Mouse (Mus musculus) stomach, embryonic 14.5 days (tissue): ENCODE measurements at regions not wholly inside any gene's neighbourhood (a gene's known extent, or its start where the extent isn't known, plus 50 kb on each side); places are given as distances from the start of the nearest gene placed in this dataset.

Source experiments
- ATAC-seq: fragments of 200-750 bp; cut with Nextera tagmentation; 2 replicates; pipeline ENCODE4 v1.8.0; 2017; ENCODE audit warnings: low read depth, moderate TSS enrichment; ENCODE audit not compliant: insufficient number of reproducible peaks, insufficient read depth, low FRiP score
- H3K27ac ChIP-seq: fragments of 300-500 bp; sonication (generic); 2 replicates; pipeline ENCODE4 v1.5.1; 2014; ENCODE audit warnings: mild to moderate bottlenecking, low read length, moderate library complexity, mixed read lengths
- H3K27me3 ChIP-seq: fragments of 300-500 bp; sonication (generic); 2 replicates; pipeline ENCODE4 v1.6.1; 2014; ENCODE audit warnings: low read length, control low read depth, mixed read lengths; ENCODE audit not compliant: control insufficient read depth, insufficient read depth
- H3K36me3 ChIP-seq: fragments of 300-500 bp; sonication (generic); 2 replicates; pipeline ENCODE4 v1.6.1; 2014; ENCODE audit warnings: mild to moderate bottlenecking, control low read depth, low read length, moderate library complexity, mixed read lengths; ENCODE audit not compliant: control insufficient read depth, insufficient read depth
- H3K4me1 ChIP-seq: fragments of 300-500 bp; sonication (generic); 2 replicates; pipeline ENCODE4 v1.6.1; 2014; ENCODE audit warnings: low read length, control low read depth, mixed read lengths; ENCODE audit not compliant: control insufficient read depth, insufficient read depth
- H3K4me2 ChIP-seq: fragments of 300-500 bp; sonication (generic); replicated peaks from 2 replicates; pipeline ENCODE4 v1.6.1; 2014; ENCODE audit warnings: low read depth, low read length, control low read depth
- H3K4me3 ChIP-seq: fragments of 300-500 bp; sonication (generic); 2 replicates; pipeline ENCODE4 v1.5.1; 2014; ENCODE audit warnings: low read depth, low read length, control low read depth
- H3K9ac ChIP-seq: fragments of 300-500 bp; sonication (generic); replicated peaks from 2 replicates; pipeline ENCODE4 v1.6.1; 2014; ENCODE audit warnings: low read depth, mild to moderate bottlenecking, control low read depth, low read length, moderate library complexity, mixed read lengths
- H3K9me3 ChIP-seq: fragments of 300-500 bp; sonication (generic); 2 replicates; pipeline ENCODE4 v1.6.1; 2016; ENCODE audit warnings: low read depth, low read length, control low read depth; ENCODE audit not compliant: control insufficient read depth
- WGBS: fragments of 180-500 bp; shearing (Covaris S2); extraction: QIAGEN DNeasy Blood & Tissue Kit; methylation state at CpG from one replicate; pipeline ENCODE4 v1.1.7; 2014; 5-methylcytosine and 5-hydroxymethylcytosine counted together

DNA sequence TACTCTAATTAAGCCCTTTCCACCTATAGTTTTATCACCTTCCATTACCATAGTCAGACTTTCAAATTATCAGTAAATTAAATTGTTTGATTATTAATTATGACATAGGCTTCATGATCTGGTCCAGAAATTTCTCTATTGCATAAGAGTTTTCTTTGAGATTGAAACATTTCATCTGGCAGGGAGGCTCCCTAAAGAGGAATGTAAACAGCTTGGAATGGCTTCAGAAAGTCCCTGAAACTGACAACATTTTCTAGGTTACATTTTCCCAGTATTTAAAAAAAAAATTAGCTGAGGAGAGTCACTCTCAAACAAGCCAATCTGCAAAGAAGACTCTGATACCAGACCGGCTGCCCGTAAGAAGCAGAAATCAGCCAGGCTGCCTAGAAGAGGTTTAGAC is 1172.6 kb upstream of the Lrrc6 start:
- Histone ChIP-seq H3K9ac (no peak overlapping the region), H3K4me2 (no peak overlapping the region), H3K27ac (no peak overlapping the region), H3K27me3 (no peaks in the 10 kb centered on the region), H3K4me1 (no peaks in the 10 kb centered on the region), H3K9me3 (no peaks in the 10 kb centered on the region), H3K36me3 (no peaks in the 10 kb centered on the region), H3K4me3 (no peak overlapping the region)
- ATAC-seq: no peak
- WGBS: 91% methylated on average over 2 of the region's 2 CpGs

GRCm38 (mm10) chr15:67636155-67636554 is 1135.4 kb upstream of the Lrrc6 start:
- H3K4me2 ChIP-seq: no peak overlapping the region
- 54% methylated on average over 1 of the region's 1 CpGs for WGBS
- ATAC-seq: no peak

GRCm38 (mm10) chr15:67626704-67627287 is 1126.1 kb upstream of the Lrrc6 start:
- Histone ChIP-seq H3K4me1 (no peaks in the 10 kb centered on the region), H3K9me3 (no peaks in the 10 kb centered on the region), H3K27ac (no peak overlapping the region), H3K4me2 (no peak overlapping the region), H3K9ac (no peak overlapping the region), H3K4me3 (no peak overlapping the region), H3K36me3 (no peaks in the 10 kb centered on the region), H3K27me3 (no peaks in the 10 kb centered on the region)
- WGBS: 70% methylated on average over 3 of the region's 3 CpGs
- ATAC-seq: no peak

More at GRCm38 (mm10) chr15:67636155-67636554, 1135.4 kb upstream of the Lrrc6 start:
- H3K27me3 ChIP-seq: no peaks in the 10 kb centered on the region
- no peaks in the 10 kb centered on the region for H3K9me3 ChIP-seq
- H3K9ac ChIP-seq: no peak overlapping the region
- H3K36me3 ChIP-seq: no peaks in the 10 kb centered on the region
- H3K4me1 ChIP-seq: no peaks in the 10 kb centered on the region
- H3K4me3 ChIP-seq: no peak overlapping the region
- H3K27ac ChIP-seq: no peak overlapping the region

DNA sequence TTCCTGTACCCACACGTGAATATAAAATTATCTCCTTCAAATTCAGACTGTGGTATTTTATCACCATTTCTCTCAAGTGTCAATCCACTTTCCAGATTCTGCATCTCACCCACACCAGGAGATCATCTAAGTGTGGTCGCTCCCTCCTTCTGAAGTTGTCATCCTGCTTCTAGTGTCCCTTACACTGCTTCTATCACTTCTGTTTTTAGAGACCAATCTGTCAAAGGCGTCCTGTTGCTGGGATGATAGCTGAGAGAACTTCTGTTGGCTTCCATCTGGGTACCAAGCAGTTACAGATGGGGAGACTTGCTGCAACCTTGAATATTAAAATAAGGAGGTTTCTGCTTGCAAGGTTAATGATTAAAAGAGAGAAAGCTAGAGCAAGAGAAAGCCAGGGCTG is 1111.2 kb upstream of the Lrrc6 start:
- Histone ChIP-seq H3K27ac (no peak overlapping the region), H3K27me3 (no peaks in the 10 kb centered on the region), H3K4me3 (no peak overlapping the region), H3K4me1 (no peaks in the 10 kb centered on the region), H3K9ac (no peak overlapping the region), H3K9me3 (no peaks in the 10 kb centered on the region), H3K36me3 (no peaks in the 10 kb centered on the region), H3K4me2 (no peak overlapping the region)
- WGBS: 69% methylated on average over 3 of the region's 3 CpGs
- no peak for ATAC-seq

DNA sequence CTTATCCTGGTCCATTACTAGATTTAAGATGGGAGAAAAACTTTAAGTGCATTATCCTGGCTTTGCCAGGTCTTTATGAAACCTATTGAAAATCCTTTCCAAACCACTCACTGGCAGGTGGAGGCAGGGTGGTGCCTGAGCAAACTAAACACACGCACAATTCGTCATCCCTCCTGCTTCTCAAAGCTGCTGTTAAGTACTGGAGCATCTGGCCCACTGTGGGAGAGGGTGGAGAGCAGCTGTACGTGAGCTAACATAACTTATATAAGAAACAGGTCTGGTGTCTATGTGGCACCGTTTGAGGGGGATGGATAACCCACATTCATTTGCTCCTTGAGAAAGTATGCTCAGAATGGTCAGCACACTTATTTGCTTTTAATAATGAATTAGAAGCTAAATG is 1097.7 kb upstream of the Lrrc6 start:
- Histone ChIP-seq H3K4me2 (no peak overlapping the region), H3K27me3 (no peaks in the 10 kb centered on the region), H3K27ac (no peak overlapping the region), H3K36me3 (no peaks in the 10 kb centered on the region), H3K4me1 (no peaks in the 10 kb centered on the region), H3K9ac (no peak overlapping the region), H3K4me3 (no peak overlapping the region), H3K9me3 (no peaks in the 10 kb centered on the region)
- no peak for ATAC-seq
- 36% methylated on average over 4 of the region's 4 CpGs for WGBS

GRCm38 (mm10) chr15:67576581-67576980 is 1075.9 kb upstream of the Lrrc6 start:
- no peak for ATAC-seq
- H3K9me3 ChIP-seq: no peaks in the 10 kb centered on the region
- H3K4me2 ChIP-seq: no peak overlapping the region
- H3K9ac ChIP-seq: no peak overlapping the region
- 74% methylated on average over 1 of the region's 1 CpGs for WGBS
- no peaks in the 10 kb centered on the region for H3K36me3 ChIP-seq
- H3K4me3 ChIP-seq: no peak overlapping the region
- no peak overlapping the region for H3K27ac ChIP-seq
- H3K27me3 ChIP-seq: no peaks in the 10 kb centered on the region
- H3K4me1 ChIP-seq: no peaks in the 10 kb centered on the region

DNA sequence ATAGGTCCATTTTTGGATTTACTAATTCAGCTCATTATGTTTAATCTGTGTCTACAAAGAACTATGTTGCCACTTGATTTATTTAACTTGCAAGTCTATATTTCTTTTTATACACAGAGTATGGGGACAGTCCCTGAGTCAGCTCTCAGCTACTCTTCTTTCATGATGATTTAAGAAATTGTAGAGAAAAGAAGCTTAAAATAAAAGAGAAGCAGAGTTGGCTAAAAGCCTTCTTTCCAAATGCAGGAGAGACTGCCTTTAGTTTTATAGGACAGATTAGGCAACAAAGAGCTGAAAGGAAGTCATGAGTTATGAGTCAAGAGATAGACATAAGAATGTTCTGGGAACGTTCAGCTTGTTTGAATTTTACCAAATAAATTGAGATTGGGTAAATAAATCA is 1070.9 kb upstream of the Lrrc6 start:
- no peaks in the 10 kb centered on the region for H3K36me3 ChIP-seq
- no peak for ATAC-seq
- WGBS: 27% methylated on average over 1 of the region's 1 CpGs
- H3K9me3 ChIP-seq: no peaks in the 10 kb centered on the region
- no peak overlapping the region for H3K4me3 ChIP-seq
- no peaks in the 10 kb centered on the region for H3K27me3 ChIP-seq
- no peak overlapping the region for H3K27ac ChIP-seq
- no peak overlapping the region for H3K9ac ChIP-seq
- H3K4me1 ChIP-seq: no peaks in the 10 kb centered on the region
- H3K4me2 ChIP-seq: no peak overlapping the region

DNA sequence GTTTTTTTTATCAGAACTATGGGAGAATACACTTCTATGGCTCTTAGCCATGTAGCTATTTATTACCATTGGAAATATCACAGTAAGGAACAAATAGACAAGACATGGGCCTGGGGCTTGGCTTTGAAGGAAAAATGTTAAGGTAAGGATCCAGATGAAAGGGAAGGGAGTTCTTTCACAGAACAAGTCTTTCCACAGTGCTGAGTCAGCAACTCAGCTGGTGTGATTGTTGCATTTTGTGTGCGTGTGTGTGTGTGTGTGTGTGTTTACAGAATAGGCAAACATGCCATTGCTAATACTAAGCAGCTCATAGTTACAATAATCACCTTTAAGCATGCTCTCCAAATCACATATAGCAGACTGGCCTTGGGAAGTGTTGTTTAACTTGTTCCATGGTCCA is 1056.6 kb upstream of the Lrrc6 start:
- Histone ChIP-seq H3K4me1 (no peaks in the 10 kb centered on the region), H3K4me2 (no peak overlapping the region), H3K4me3 (no peak overlapping the region), H3K36me3 (no peaks in the 10 kb centered on the region), H3K27me3 (no peaks in the 10 kb centered on the region), H3K9ac (no peak overlapping the region), H3K9me3 (no peaks in the 10 kb centered on the region), H3K27ac (no peak overlapping the region)
- no peak for ATAC-seq
- WGBS: 65% methylated on average over 1 of the region's 1 CpGs

GRCm38 (mm10) chr15:67551911-67552310 is 1051.2 kb upstream of the Lrrc6 start:
- no peaks in the 10 kb centered on the region for H3K4me1 ChIP-seq
- no peaks in the 10 kb centered on the region for H3K9me3 ChIP-seq
- no peaks in the 10 kb centered on the region for H3K36me3 ChIP-seq
- no peaks in the 10 kb centered on the region for H3K27me3 ChIP-seq
- H3K4me3 ChIP-seq: no peak overlapping the region
- no peak overlapping the region for H3K9ac ChIP-seq
- no peak overlapping the region for H3K27ac ChIP-seq
- no peak overlapping the region for H3K4me2 ChIP-seq
- 65% methylated on average over 2 of the region's 2 CpGs for WGBS
- no peak for ATAC-seq
